Mouse (Mus musculus) bone marrow, adult 2 months (tissue): ENCODE results near the gene Pigx.

ENCODE experiments used
- CTCF ChIP-seq: fragments of 200-500 bp; IDR thresholded peaks from 2 replicates; pipeline ENCODE4 v1.5.1; 2011; ENCODE audit warnings: low read length, control low read depth; ENCODE audit not compliant: control insufficient read depth, insufficient read depth
- POLR2A ChIP-seq: fragments of 200-500 bp; IDR thresholded peaks from 2 replicates; pipeline ENCODE4 v1.6.1; 2011; ENCODE audit warnings: low read depth, mild to moderate bottlenecking, control low read depth, low read length, borderline replicate concordance; ENCODE audit not compliant: control insufficient read depth

- TF ChIP-seq POLR2A: no peak
- TF ChIP-seq CTCF: no peak
These were observed 25.1 kb upstream of the Pigx start for GRCm38 (mm10) chr16:32124444-32125335.
